Mouse (Mus musculus) stomach, embryonic 16.5 days (tissue): ENCODE measurements at regions not wholly inside any gene's neighbourhood (a gene's known extent, or its start where the extent isn't known, plus 50 kb on each side); places are given as distances from the start of the nearest gene placed in this dataset.

Experiments
- ATAC-seq: fragments of 200-750 bp; cut with Nextera tagmentation; 2 replicates; pipeline ENCODE4 v1.8.0; 2017; ENCODE audit warnings: moderate number of reproducible peaks, moderate TSS enrichment; ENCODE audit not compliant: insufficient read depth, low FRiP score
- H3K27ac ChIP-seq: fragments of 300-500 bp; sonication (generic); 2 replicates; pipeline ENCODE4 v1.5.1; 2014; ENCODE audit warnings: low read length
- H3K27me3 ChIP-seq: fragments of 300-500 bp; sonication (generic); 2 replicates; pipeline ENCODE4 v1.6.1; 2014; ENCODE audit warnings: low read length, control low read depth, mixed read lengths; ENCODE audit not compliant: control insufficient read depth, insufficient read depth
- H3K36me3 ChIP-seq: fragments of 300-500 bp; sonication (generic); 2 replicates; pipeline ENCODE4 v1.6.1; 2014; ENCODE audit warnings: low read length; ENCODE audit not compliant: control insufficient read depth, insufficient read depth
- H3K4me1 ChIP-seq: fragments of 300-500 bp; sonication (generic); 2 replicates; pipeline ENCODE4 v1.6.1; 2014; ENCODE audit warnings: low read length, control low read depth, mixed read lengths; ENCODE audit not compliant: control insufficient read depth, insufficient read depth
- H3K4me2 ChIP-seq: fragments of 300-500 bp; sonication (generic); 2 replicates; pipeline ENCODE4 v1.6.1; 2014; ENCODE audit warnings: low read depth, low read length, mixed read lengths
- H3K4me3 ChIP-seq: fragments of 300-500 bp; sonication (generic); replicated peaks from 2 replicates; pipeline ENCODE4 v1.5.1; 2014; ENCODE audit warnings: mild to moderate bottlenecking, low read length
- H3K9ac ChIP-seq: fragments of 300-500 bp; sonication (generic); 2 replicates; pipeline ENCODE4 v1.6.1; 2014; ENCODE audit warnings: low read length
- H3K9me3 ChIP-seq: fragments of 300-500 bp; sonication (generic); replicated peaks from 2 replicates; pipeline ENCODE4 v1.6.1; 2016; ENCODE audit warnings: low read length, control low read depth; ENCODE audit not compliant: control insufficient read depth
- WGBS: fragments of 180-500 bp; shearing (Covaris S2); extraction: QIAGEN DNeasy Blood & Tissue Kit; methylation state at CpG from one replicate; pipeline ENCODE4 v1.1.7; 2014; 5-methylcytosine and 5-hydroxymethylcytosine counted together

- Histone ChIP-seq H3K9me3 (no peaks in the 10 kb centered on the region), H3K27ac (no peak overlapping the region), H3K4me1 (no peaks in the 10 kb centered on the region), H3K9ac (no peak overlapping the region), H3K27me3 (no peaks in the 10 kb centered on the region), H3K4me2 (no peak overlapping the region), H3K36me3 (no peaks in the 10 kb centered on the region), H3K4me3 (no peak overlapping the region)
- no peak for ATAC-seq
- 75% methylated on average over 3 of the region's 3 CpGs for WGBS
Observed at GRCm38 (mm10) chr13:35208319-35208718, 181.4 kb upstream of the Eci2 start.

DNA sequence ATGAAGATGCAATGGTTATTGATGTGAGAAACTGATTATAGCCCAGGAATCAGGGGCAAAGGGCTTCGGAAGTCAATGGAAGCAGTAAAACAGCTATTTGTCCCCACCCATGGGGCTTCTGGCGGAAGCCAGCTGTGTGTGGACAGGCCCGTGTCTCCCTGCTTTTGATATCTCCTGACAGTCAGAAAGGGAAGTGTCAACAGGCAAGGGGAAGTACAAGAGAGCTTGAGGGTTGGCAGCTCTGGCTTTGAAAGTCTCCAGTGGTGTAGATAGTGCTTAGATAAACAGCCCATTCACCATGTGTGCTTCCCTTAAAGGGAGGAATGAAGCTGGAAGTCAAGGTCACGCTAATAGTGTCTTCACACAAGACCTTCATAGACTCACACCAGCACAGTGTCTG lies 182.7 kb upstream of the Eci2 start:
- Histone ChIP-seq H3K27ac (no peak overlapping the region), H3K4me3 (no peak overlapping the region), H3K4me2 (no peak overlapping the region), H3K4me1 (no peaks in the 10 kb centered on the region), H3K27me3 (no peaks in the 10 kb centered on the region), H3K36me3 (no peaks in the 10 kb centered on the region), H3K9ac (no peak overlapping the region), H3K9me3 (no peaks in the 10 kb centered on the region)
- WGBS = 62% methylated on average over 4 of the region's 4 CpGs
- ATAC-seq = no peak

DNA sequence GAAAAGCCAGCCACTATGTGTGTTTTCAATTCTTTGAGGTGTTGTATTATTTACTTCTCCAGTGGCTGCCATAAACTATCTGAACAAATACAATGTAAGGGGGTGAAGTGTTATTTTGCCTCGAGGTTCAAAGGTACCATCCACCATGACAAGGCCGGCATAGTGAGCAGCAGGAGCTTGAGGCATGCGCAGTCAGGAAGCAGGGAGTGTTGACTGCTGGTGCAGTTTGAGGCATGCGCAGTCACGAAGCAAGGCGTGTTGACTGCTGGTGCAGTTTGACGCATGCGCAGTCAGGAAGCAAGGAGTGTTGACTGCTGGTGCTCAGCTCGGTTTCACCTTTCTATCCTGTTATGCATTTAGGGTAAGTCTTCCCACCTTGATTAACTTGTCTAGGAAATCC lies 184.9 kb upstream of the Eci2 start:
- ATAC-seq = no peak
- no peak overlapping the region for H3K27ac ChIP-seq
- no peaks in the 10 kb centered on the region for H3K9me3 ChIP-seq
- no peak overlapping the region for H3K9ac ChIP-seq
- no peak overlapping the region for H3K4me3 ChIP-seq
- H3K36me3 ChIP-seq = no peaks in the 10 kb centered on the region
- H3K4me1 ChIP-seq = no peaks in the 10 kb centered on the region
- WGBS = 92% methylated on average over 9 of the region's 9 CpGs
- H3K4me2 ChIP-seq = no peak overlapping the region
- no peaks in the 10 kb centered on the region for H3K27me3 ChIP-seq

DNA sequence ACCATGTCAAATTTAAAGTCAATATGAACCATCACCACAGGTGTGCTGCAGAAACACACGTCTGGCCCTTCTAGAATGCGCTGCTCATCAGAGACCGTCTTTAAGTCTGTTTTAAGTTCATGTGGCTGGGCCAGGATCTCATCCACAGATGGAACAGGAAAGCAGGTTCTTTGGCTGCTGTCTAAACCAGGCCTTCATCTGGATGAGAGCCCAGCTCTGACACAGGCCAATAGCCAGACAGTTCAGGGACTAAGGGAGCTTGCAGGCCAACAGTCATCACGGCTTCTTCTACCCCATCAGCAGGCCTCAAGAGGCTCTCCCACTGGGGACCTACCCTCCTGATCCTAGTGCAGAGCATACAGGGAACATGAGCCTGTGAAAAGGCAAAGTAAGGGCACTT lies 185.4 kb upstream of the Eci2 start:
- no peak overlapping the region for H3K4me2 ChIP-seq
- no peaks in the 10 kb centered on the region for H3K9me3 ChIP-seq
- no peaks in the 10 kb centered on the region for H3K36me3 ChIP-seq
- H3K9ac ChIP-seq = no peak overlapping the region
- no peaks in the 10 kb centered on the region for H3K27me3 ChIP-seq
- no peak for ATAC-seq
- WGBS = 73% methylated on average over 4 of the region's 4 CpGs
- no peaks in the 10 kb centered on the region for H3K4me1 ChIP-seq
- H3K27ac ChIP-seq = no peak overlapping the region
- no peak overlapping the region for H3K4me3 ChIP-seq

DNA sequence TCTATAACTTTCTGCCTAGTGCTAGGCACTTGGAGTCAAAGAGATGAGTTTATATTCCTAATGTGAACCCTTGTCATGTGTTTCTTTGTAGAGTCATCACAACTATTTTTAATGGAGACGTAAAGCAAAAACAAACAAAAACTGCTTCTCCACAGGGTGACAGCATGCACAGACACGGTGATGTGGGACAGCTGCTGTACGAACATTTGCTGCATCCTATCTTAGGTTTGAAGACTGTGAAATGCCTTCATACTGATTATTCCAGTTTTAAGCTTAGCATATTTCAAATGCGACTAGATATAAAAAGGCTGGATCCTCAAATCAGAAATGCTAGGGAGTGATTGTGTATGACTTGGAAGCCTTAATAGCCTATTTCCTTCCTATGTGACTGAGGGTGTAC lies 187.3 kb upstream of the Eci2 start:
- Histone ChIP-seq H3K9me3 (no peaks in the 10 kb centered on the region), H3K4me3 (no peak overlapping the region)

DNA sequence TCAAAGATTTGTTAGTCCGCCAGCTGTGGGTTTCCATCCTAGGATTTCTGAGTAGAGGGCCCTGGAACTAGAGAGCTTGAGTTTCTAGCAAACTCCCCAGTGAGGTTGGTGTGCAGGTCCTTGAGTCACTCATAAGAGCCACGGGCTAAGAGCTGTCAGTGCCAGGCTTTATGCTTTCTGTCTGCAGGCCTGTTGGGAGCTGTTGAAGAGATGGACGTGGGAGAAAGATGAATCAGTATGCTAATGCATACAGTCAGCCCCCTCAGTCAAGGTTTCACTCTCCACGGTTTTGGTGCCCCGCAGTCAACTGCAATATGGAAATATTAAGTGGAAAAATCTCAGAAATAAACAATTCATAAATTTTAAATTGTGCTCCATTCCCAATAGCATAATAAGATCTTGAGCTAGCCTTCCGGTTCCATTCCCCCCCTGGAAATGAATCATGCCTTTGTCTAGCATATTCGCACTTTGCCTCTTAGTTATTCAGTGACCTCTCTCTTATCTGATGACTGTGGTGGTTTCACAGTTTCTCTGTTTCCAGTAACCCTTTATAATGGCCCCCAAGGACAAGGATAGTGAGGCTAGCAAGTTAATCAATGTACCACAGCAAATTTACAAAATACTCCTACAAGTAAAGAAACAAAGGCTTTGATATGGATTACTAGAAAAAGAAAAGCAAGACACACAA lies 199.4 kb upstream of the Eci2 start:
- Histone ChIP-seq H3K4me3 (no peak overlapping the region), H3K36me3 (no peaks in the 10 kb centered on the region), H3K27me3 (no peaks in the 10 kb centered on the region), H3K9me3 (no peaks in the 10 kb centered on the region), H3K4me2 (no peak overlapping the region), H3K27ac (no peak overlapping the region), H3K4me1 (0 out of 2 replicates have a peak, but pooled peaks cover 3% of the 10 kb centered on the region), H3K9ac (no peak overlapping the region)
- WGBS = 59% methylated on average over 7 of the region's 7 CpGs
- ATAC-seq = no peak

More for the DNA sequence above, 187.3 kb upstream of the Eci2 start:
- Histone ChIP-seq H3K9ac (no peak overlapping the region), H3K4me1 (no peaks in the 10 kb centered on the region), H3K27ac (no peak overlapping the region), H3K4me2 (no peak overlapping the region), H3K36me3 (no peaks in the 10 kb centered on the region), H3K27me3 (no peaks in the 10 kb centered on the region)
- no peak for ATAC-seq
- 59% methylated on average over 4 of the region's 4 CpGs for whole genome bisulfite sequencing

DNA sequence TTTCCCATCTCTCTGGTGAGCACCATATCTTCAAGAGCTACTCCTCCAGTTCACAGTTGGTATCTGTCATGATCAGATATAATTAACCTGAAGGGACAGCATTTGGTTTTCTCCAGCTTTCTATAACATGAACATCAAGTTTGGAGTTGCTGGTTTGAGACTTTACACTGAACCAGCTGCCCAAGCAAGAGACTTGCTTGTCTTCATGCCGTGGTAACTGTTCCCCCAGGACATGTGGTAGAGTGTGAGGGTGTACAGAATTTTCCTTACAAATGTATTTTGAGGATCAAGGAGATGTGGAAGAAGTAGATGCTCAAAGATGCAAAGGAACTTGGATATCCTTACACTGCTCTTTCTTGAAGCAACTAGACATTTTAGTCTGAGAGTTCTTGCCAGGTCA lies 200.0 kb upstream of the Eci2 start:
- H3K9me3 ChIP-seq = no peaks in the 10 kb centered on the region
- 0 out of 2 replicates have a peak, but pooled peaks cover 3% of the 10 kb centered on the region for H3K4me1 ChIP-seq
- no peak overlapping the region for H3K9ac ChIP-seq
- no peak for ATAC-seq
- H3K4me2 ChIP-seq = no peak overlapping the region
- no peaks in the 10 kb centered on the region for H3K36me3 ChIP-seq
- 78% methylated on average over 1 of the region's 1 CpGs for WGBS
- no peak overlapping the region for H3K4me3 ChIP-seq
- no peaks in the 10 kb centered on the region for H3K27me3 ChIP-seq
- no peak overlapping the region for H3K27ac ChIP-seq

DNA sequence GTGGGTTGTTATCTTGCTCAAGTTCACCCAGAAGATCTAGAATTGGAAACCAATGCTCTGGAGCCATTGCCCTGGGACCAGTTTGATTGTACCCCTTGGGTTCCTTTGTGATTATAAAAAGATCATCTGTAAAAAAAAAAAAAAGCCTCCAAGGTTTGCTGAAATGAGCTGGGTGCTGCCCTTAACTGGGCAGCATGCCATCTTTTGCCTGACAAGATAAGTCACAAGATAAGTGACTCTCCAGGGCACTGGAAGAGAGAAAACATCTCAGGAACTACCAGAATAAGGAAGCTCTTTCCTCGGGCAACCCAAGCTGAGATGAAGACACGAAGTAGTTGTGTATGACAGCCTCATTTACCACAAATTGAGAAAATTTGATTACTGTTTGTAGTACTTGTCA lies 202.7 kb upstream of the Eci2 start:
- Histone ChIP-seq H3K4me2 (no peak overlapping the region), H3K9ac (no peak overlapping the region), H3K4me3 (no peak overlapping the region), H3K4me1 (0 out of 2 replicates have a peak, but pooled peaks cover 3% of the 10 kb centered on the region), H3K9me3 (no peaks in the 10 kb centered on the region), H3K27me3 (no peaks in the 10 kb centered on the region), H3K27ac (no peak overlapping the region), H3K36me3 (no peaks in the 10 kb centered on the region)
- WGBS = 67% methylated on average over 2 of the region's 2 CpGs
- ATAC-seq = no peak

- H3K27me3 ChIP-seq = no peaks in the 10 kb centered on the region
- no peaks in the 10 kb centered on the region for H3K9me3 ChIP-seq
- H3K4me3 ChIP-seq = no peak overlapping the region
- no peak overlapping the region for H3K4me2 ChIP-seq
- no peak overlapping the region for H3K9ac ChIP-seq
- WGBS = 96% methylated on average over 1 of the region's 1 CpGs
- no peak for ATAC-seq
- H3K27ac ChIP-seq = no peak overlapping the region
- no peaks in the 10 kb centered on the region for H3K36me3 ChIP-seq
- no peaks in the 10 kb centered on the region for H3K4me1 ChIP-seq
Observed at GRCm38 (mm10) chr13:35233636-35234035, 206.7 kb upstream of the Eci2 start.
